Mouse (Mus musculus): ENCODE measurements at regions not wholly inside any gene's neighbourhood (a gene's known extent, or its start where the extent isn't known, plus 50 kb on each side); places are given as distances from the start of the nearest gene placed in this dataset.
"Not testable (repeated sequence)": the region's sequence is repeated elsewhere in the genome, so short reads cannot be mapped to it uniquely, and the experiment has no call there.

DNA sequence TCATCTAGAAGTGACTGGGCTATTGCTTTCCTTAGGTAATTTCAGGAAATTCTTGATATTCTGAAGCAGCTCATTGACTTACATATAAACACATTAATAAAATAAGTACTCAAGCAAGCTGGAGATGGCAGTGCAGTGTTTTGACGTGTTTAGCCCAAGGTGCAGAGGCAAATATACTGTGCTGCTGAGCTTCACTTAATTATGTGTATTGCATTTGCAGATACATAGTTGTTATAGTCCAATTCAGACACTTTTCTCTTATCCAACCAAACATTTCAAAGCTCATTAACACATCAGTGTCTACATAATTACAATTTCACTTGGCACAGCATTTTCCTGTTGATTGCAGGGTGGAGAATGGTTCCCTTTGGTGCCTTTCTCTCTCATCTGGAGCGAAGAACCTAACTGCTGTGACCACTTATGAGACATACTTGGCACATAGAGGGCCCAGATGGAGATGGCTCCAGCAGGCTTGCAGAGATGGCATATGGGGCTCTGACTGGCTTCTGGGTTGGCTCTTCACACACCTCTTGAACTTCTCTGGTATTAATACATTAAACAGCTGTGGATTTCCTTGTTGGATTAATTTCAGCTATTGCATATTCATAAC is 803.9 kb upstream of the Gm10800 start:
- no peak for DNase-seq

DNA sequence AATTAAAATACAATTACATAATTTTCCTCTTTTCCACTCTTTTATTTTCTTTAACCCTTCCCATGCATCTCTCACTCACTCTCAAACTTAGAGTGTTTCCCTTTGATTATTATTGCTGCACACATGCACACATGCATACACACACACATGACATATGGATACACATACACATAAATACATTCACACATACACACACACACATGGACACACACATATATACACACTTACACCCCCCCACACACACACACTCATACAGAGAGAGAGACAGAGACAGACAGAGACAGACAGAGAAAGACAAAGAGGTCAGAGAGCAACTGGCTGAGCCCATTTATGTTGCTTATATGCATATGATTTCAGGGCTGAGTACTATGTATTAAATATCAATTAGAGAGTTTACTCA is 764.2 kb upstream of the Gm10800 start:
- DNase-seq = no peak

DNA sequence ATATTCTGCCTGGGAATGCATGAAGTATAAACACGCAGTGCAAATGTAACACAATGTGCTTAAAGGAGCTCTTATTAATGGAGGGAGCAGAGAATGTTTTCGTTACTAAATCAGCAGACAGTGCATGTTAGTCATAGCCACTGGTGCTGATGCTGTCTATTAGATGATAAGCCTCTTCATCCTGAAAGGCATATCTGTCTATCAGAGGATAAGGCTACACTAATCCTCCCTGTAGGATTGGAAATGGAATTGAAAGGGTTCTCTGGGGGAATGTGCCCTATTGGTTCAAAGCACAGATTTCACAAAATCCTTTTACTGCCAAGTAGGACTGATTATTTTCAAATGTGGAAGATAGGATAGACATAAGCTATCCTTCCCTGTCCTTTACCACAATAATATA is 763.4 kb upstream of the Gm10800 start:
- DNase-seq = no peak

DNA sequence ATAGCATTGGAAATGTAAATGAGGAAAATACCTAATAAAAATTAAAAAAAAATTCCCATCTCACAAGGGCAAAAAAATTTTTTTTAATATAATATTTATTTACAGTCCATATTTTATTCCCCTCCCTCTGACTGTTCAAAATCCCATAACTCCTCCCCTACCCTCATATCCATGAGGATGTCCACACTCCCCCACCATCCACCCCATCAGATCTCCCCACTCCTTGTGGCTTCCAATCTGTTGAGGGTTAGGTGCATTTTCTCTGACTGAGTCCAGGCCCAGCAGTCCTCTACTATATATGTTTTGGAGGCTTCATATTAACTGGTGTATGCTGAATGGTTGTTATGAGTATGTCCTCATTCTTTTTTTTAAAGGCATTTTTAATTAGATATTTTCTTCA is 754.5 kb upstream of the Gm10800 start:
- DNase-seq = no peak

DNA sequence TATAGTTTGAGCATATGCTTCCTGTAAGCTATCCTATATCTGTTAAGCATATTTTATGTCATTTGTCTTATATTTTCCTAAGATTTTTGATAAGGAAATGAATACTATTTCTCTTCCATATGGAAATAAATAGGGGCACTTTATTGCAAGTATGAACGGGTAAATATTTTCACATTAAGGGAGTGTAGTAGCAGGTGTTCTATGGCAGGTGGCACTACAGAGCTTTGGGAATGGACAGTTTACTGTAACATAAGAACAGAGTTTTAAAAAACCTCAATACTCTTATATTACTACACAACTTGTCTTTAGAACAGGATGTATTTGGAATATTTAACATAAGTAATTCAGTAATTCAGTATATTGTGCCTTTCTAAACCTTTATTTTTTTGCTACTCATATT is 742.4 kb upstream of the Gm10800 start:
- no peak for DNase-seq

DNA sequence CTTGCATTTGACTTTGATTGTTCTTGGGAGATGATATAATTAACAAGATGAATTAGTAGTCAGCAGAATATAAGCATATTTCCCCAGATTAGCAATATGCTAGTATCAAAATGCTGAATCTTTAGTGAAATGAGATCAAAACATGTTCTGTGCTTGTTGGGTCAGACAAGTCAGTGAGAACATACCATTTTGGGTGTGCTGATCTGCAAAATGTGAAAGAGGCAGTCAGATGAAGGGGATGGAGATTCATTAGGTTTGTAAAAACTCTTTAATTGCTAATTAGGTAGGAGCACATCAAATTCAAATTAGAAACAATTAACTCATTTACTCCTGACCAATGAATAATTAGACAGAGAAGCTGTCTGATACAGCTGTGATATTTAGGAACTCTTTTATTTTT is 712.6 kb upstream of the Gm10800 start:
- DNase-seq = no peak

DNA sequence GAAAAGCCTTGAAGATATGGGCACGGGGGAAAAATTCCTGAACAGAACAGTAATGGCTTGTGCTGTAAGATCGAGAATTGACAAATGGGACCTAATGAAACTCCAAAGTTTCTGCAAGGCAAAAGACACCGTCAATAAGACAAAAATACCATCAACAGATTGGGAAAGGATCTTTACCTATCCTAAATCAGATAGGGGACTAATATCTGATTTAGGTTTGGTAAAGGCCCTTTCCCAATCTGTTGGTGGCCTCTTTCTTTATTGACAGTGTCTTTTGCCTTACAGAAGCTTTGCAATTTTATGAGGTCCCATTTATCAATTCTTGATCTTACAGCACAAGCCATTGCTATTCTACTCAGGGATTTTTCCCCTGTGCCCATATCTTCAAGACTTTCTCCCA is 696.5 kb upstream of the Gm10800 start:
- not testable (repeated sequence) for DNase-seq

DNA sequence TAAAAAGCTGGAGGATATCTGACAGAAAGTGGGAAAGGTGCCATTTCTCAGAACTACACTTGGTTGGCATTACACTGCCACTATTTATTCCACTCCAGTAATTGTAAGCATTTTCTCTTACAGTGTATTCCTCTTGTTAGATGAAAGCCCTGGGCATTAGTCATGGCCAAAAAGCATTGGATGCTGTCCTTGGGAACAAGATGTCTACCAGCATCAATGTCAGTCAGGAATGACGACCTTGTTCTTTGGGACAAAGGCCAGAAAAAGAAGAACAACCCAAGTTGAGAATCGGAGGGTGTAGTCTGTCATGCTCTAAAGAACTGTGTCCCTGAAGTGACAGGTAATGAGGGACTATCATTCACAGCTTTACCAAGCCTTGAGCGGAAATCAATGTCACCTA is 662.1 kb upstream of the Gm10800 start:
- DNase-seq = peak; percentile 56

Data from heart, adult 11 months (tissue).